Mouse (Mus musculus): ENCODE measurements around the gene Gng7. TPM values are rescaled to one million over a fixed set of nuclear protein-coding genes. Genes with fewer than 3 reads are reported as not detected.
A peak's percentile ranks its signal among the peaks of the same experiment; 100 is the strongest.

The Gng7 gene
- polyA plus RNA-seq, 1 experiment from 2014 or later, result 1.2 TPM

GRCm38 (mm10) chr10:80940988-80941347 is 73.8 kb downstream of the Gng7 start:
- no peak for TF ChIP-seq CTCF (IDR thresholded peaks at IDR 0.05; ENCODE audit: low read depth)
- Histone ChIP-seq H3K4me3 (ENCODE audit: low read depth, low read length) (no peak overlapping the region), H3K4me2 (replicated peaks; ENCODE audit: low read depth) (peak overlapping the region; percentile 71), H3K4me1 (replicated peaks; ENCODE audit: control insufficient read depth, insufficient read depth, low read length) (peaks cover 30% of the 10 kb centered on the region), H3K27me3 (replicated peaks; ENCODE audit: control insufficient read depth, insufficient read depth, low read length) (no peaks in the 10 kb centered on the region), H3K9ac (ENCODE audit: low read depth, low read length) (no peak overlapping the region), H3K27ac (ENCODE audit: low read depth, low read length) (peak overlapping the region; percentile 37; the same call in 1 of the 2 replicates), H3K36me3 (ENCODE audit: control insufficient read depth, insufficient read depth) (no peaks in the 10 kb centered on the region), H3K9me3 (ENCODE audit: control insufficient read depth) (no peaks in the 10 kb centered on the region)
- no peak for ATAC-seq
- 46% methylated on average over 2 of the region's 2 CpGs for WGBS

GRCm38 (mm10) chr10:80940320-80940987 is 74.3 kb downstream of the Gng7 start:
- H3K4me1 ChIP-seq (replicated peaks; ENCODE audit: control insufficient read depth, insufficient read depth, low read length), result peaks cover 32% of the 10 kb centered on the region
- peak; percentile 19; the same call in 1 of the 2 replicates for ATAC-seq
- no peak for TF ChIP-seq CTCF (IDR thresholded peaks at IDR 0.05; ENCODE audit: low read depth)
- peak overlapping the region; percentile 71 for H3K4me2 ChIP-seq (replicated peaks; ENCODE audit: low read depth)
- no peak overlapping the region for H3K4me3 ChIP-seq (ENCODE audit: low read depth, low read length)
- H3K27ac ChIP-seq (ENCODE audit: low read depth, low read length), result peak overlapping the region; percentile 37
- no peak overlapping the region for H3K9ac ChIP-seq (ENCODE audit: low read depth, low read length)
- no peaks in the 10 kb centered on the region for H3K9me3 ChIP-seq (ENCODE audit: control insufficient read depth)
- no peaks in the 10 kb centered on the region for H3K36me3 ChIP-seq (ENCODE audit: control insufficient read depth, insufficient read depth)
- H3K27me3 ChIP-seq (replicated peaks; ENCODE audit: control insufficient read depth, insufficient read depth, low read length), result no peaks in the 10 kb centered on the region
- WGBS, result 17% methylated on average over 8 of the region's 8 CpGs

- H3K36me3 ChIP-seq (ENCODE audit: control insufficient read depth, insufficient read depth), result no peaks in the 10 kb centered on the region
- H3K9ac ChIP-seq (ENCODE audit: low read depth, low read length), result 0 out of 2 replicates have a peak overlapping the region, but pooled peaks have one; percentile 13
- H3K4me2 ChIP-seq (replicated peaks; ENCODE audit: low read depth), result peak overlapping the region; percentile 71
- 2% methylated on average over 28 of the region's 28 CpGs for WGBS
- H3K27ac ChIP-seq (ENCODE audit: low read depth, low read length), result peak overlapping the region; percentile 62; the same call in 1 of the 2 replicates
- H3K4me3 ChIP-seq (ENCODE audit: low read depth, low read length), result peak overlapping the region; percentile 28
- no peaks in the 10 kb centered on the region for H3K27me3 ChIP-seq (replicated peaks; ENCODE audit: control insufficient read depth, insufficient read depth, low read length)
- peak; percentile 66 for ATAC-seq
- H3K9me3 ChIP-seq (ENCODE audit: control insufficient read depth), result no peaks in the 10 kb centered on the region
- no peak for TF ChIP-seq CTCF (IDR thresholded peaks at IDR 0.05; ENCODE audit: low read depth)
- H3K4me1 ChIP-seq (replicated peaks; ENCODE audit: control insufficient read depth, insufficient read depth, low read length), result peaks cover 32% of the 10 kb centered on the region
These were observed 75.1 kb downstream of the Gng7 start for GRCm38 (mm10) chr10:80939671-80940070.

- no peak overlapping the region for H3K9ac ChIP-seq (ENCODE audit: low read depth, low read length)
- no peaks in the 10 kb centered on the region for H3K36me3 ChIP-seq (ENCODE audit: control insufficient read depth, insufficient read depth)
- H3K4me2 ChIP-seq (replicated peaks; ENCODE audit: low read depth), result peak overlapping the region; percentile 71
- H3K9me3 ChIP-seq (ENCODE audit: control insufficient read depth), result no peaks in the 10 kb centered on the region
- no peaks in the 10 kb centered on the region for H3K27me3 ChIP-seq (replicated peaks; ENCODE audit: control insufficient read depth, insufficient read depth, low read length)
- no peak for TF ChIP-seq CTCF (IDR thresholded peaks at IDR 0.05; ENCODE audit: low read depth)
- peaks cover 32% of the 10 kb centered on the region for H3K4me1 ChIP-seq (replicated peaks; ENCODE audit: control insufficient read depth, insufficient read depth, low read length)
- WGBS, result 18% methylated on average over 15 of the region's 15 CpGs
- H3K27ac ChIP-seq (ENCODE audit: low read depth, low read length), result peak overlapping the region; percentile 62; the same call in 1 of the 2 replicates
- peak; percentile 6 for ATAC-seq
- H3K4me3 ChIP-seq (ENCODE audit: low read depth, low read length), result peak overlapping the region; percentile 28; the same call in 1 of the 2 replicates
These were observed 75.8 kb downstream of the Gng7 start for GRCm38 (mm10) chr10:80938831-80939550.

- Histone ChIP-seq H3K4me1 (replicated peaks; ENCODE audit: control insufficient read depth, insufficient read depth, low read length) (peaks cover 42% of the 10 kb centered on the region), H3K4me2 (replicated peaks; ENCODE audit: low read depth) (peak overlapping the region; percentile 9; the same call in 1 of the 2 replicates), H3K9ac (ENCODE audit: low read depth, low read length) (no peak overlapping the region), H3K36me3 (ENCODE audit: control insufficient read depth, insufficient read depth) (no peaks in the 10 kb centered on the region), H3K9me3 (ENCODE audit: control insufficient read depth) (no peaks in the 10 kb centered on the region), H3K27ac (ENCODE audit: low read depth, low read length) (peak overlapping the region; percentile 64; the same call in 1 of the 2 replicates), H3K27me3 (replicated peaks; ENCODE audit: control insufficient read depth, insufficient read depth, low read length) (no peaks in the 10 kb centered on the region), H3K4me3 (ENCODE audit: low read depth, low read length) (no peak overlapping the region)
- WGBS, result 17% methylated on average over 8 of the region's 8 CpGs
- ATAC-seq, result peak; percentile 62
- no peak for TF ChIP-seq CTCF (IDR thresholded peaks at IDR 0.05; ENCODE audit: low read depth)
These were observed 77.1 kb downstream of the Gng7 start for GRCm38 (mm10) chr10:80937646-80938045.

- H3K27ac ChIP-seq (ENCODE audit: low read depth, low read length), result no peak overlapping the region
- H3K4me2 ChIP-seq (replicated peaks; ENCODE audit: low read depth), result peak overlapping the region; percentile 65
- H3K4me1 ChIP-seq (replicated peaks; ENCODE audit: control insufficient read depth, insufficient read depth, low read length), result peaks cover 47% of the 10 kb centered on the region
- no peak for TF ChIP-seq CTCF (IDR thresholded peaks at IDR 0.05; ENCODE audit: low read depth)
- H3K9me3 ChIP-seq (ENCODE audit: control insufficient read depth), result no peaks in the 10 kb centered on the region
- peak overlapping the region; percentile 18; the same call in 1 of the 2 replicates for H3K9ac ChIP-seq (ENCODE audit: low read depth, low read length)
- H3K4me3 ChIP-seq (ENCODE audit: low read depth, low read length), result no peak overlapping the region
- no peak for ATAC-seq
- H3K27me3 ChIP-seq (replicated peaks; ENCODE audit: control insufficient read depth, insufficient read depth, low read length), result no peaks in the 10 kb centered on the region
- WGBS, result 24% methylated on average over 6 of the region's 6 CpGs
- no peaks in the 10 kb centered on the region for H3K36me3 ChIP-seq (ENCODE audit: control insufficient read depth, insufficient read depth)
These were observed 78.0 kb downstream of the Gng7 start for GRCm38 (mm10) chr10:80936810-80937164.
